Mouse (Mus musculus) ES-E14 (cell line): ENCODE results near the gene C2cd4b.

ENCODE experiments used
- HCFC1 ChIP-seq: IDR thresholded peaks from 2 replicates; pipeline ENCODE4 v1.6.1; 2012; ENCODE audit warnings: low read length, inconsistent platforms, borderline replicate concordance; ENCODE audit not compliant: insufficient read depth
- MAFK ChIP-seq: IDR thresholded peaks from 2 replicates; pipeline ENCODE4 v1.6.1; 2014; ENCODE audit warnings: mild to moderate bottlenecking, low read depth, low read length, inconsistent platforms; ENCODE audit not compliant: insufficient read depth

- TF ChIP-seq HCFC1, result no peak
- TF ChIP-seq MAFK, result no peak
Measured at GRCm38 (mm10) chr9:67758686-67759085, 551 bp upstream of the C2cd4b start.
